Mouse (Mus musculus) heart, embryonic 10.5 days (tissue): ENCODE measurements around the gene Cst13. TPM values are rescaled to one million over a fixed set of nuclear protein-coding genes. Genes with fewer than 3 reads are reported as not detected.
"Not testable (repeated sequence)": the region's sequence is repeated elsewhere in the genome, so short reads cannot be mapped to it uniquely, and the experiment has no call there.

Source experiments
- DNase-seq: peaks from one replicate; pipeline ENCODE4 v3.0.0-alpha.2; 2017; ENCODE audit warnings: low spot score
- H3K27ac ChIP-seq: fragments of 300-500 bp; sonication (generic); 2 replicates; pipeline ENCODE4 v1.5.1; 2016; ENCODE audit warnings: mild to moderate bottlenecking
- H3K27me3 ChIP-seq: fragments of 300-500 bp; sonication (generic); 2 replicates; pipeline ENCODE4 v1.6.1; 2016; ENCODE audit warnings: mild to moderate bottlenecking; ENCODE audit not compliant: poor library complexity, insufficient read depth, severe bottlenecking
- H3K36me3 ChIP-seq: fragments of 300-500 bp; sonication (generic); 2 replicates; pipeline ENCODE4 v1.6.1; 2016; ENCODE audit warnings: mild to moderate bottlenecking, moderate library complexity
- H3K4me1 ChIP-seq: fragments of 300-500 bp; sonication (generic); 2 replicates; pipeline ENCODE4 v1.6.1; 2016; ENCODE audit warnings: mild to moderate bottlenecking
- H3K4me3 ChIP-seq: fragments of 300-500 bp; sonication (generic); 2 replicates; pipeline ENCODE4 v1.5.1; 2016; ENCODE audit warnings: mild to moderate bottlenecking, moderate library complexity
- H3K9me3 ChIP-seq: fragments of 300-500 bp; sonication (generic); 2 replicates; pipeline ENCODE4 v1.6.1; 2016; ENCODE audit warnings: mild to moderate bottlenecking, moderate library complexity
- WGBS: fragments of 180-500 bp; shearing (Covaris S2); methylation state at CpG from one replicate; pipeline ENCODE4 v1.1.7; 2016; 5-methylcytosine and 5-hydroxymethylcytosine counted together
- polyA plus RNA-seq: library from polyadenylated mRNA; unstranded; fragments of >200 nt; fragmentation: Nextera tagmentation; extraction: Ambion mirVana; gene quantifications from 2 replicates; pipeline ENCODE4 v1.2.1, GENCODE M21; 2016

The Cst13 gene
- not detected in 2 replicates for polyA plus RNA-seq

DNA sequence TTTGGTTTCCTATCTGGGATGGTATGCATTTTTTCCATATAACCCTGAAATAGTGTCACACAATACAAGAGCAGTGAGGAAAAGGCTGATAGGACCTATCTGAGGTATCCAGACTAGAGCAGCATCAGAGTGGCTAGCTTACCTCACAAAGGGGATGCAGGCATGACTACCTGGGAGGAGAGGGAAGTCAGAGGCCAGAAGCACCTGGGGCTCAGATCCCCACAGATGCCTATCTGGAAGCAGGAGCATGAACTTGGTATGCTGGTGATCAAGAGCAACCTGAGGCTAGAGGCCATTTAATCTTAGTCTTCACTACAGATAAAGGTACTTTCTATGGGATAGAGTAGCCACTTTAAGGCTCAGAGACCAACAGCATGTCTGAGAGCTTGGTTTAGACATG, at the start of gene Cst13:
Gene Cst13, plus strand, starts transcription at position 173 of the 400 bp plus-strand sequence.
- H3K9me3 ChIP-seq = no peaks in the 10 kb centered on the region
- H3K4me3 ChIP-seq = no peak within 1 kb of the TSS
- H3K27me3 ChIP-seq = no peaks in the 10 kb centered on the region
- H3K27ac ChIP-seq = no peak within 1 kb of the TSS
- no peak for DNase-seq
- H3K36me3 ChIP-seq = no peaks in the 10 kb centered on the region
- H3K4me1 ChIP-seq = no peaks in the 10 kb centered on the region

DNA sequence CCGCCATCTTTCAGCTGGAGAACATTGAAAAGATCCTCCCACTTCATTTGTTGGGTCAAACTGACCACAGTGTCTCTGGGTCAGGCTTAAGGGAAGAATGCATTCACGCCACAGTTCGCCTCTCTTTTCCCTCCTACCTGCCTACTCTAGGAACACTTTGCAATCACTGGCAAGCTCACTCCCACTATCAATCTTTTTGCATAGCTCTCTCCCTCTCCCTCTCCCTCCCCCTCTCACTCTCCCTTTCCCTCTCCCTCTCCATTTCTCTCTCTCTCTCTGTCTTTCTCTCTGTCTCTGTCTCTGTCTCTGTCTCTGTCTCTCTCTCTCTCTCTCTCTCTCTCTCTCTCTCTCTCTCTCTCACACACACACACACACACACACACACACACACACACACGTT, 48.5 kb upstream of the Cst13 start, which contains the start of gene Cst11:
Gene Cst11, minus strand, starts transcription at position 101 of the 400 bp plus-strand sequence.
- DNase-seq = peak; percentile 31
- H3K9me3 ChIP-seq, H3K27me3 ChIP-seq, H3K27ac ChIP-seq, H3K4me3 ChIP-seq, H3K36me3 ChIP-seq, H3K4me1 ChIP-seq: not testable (repeated sequence)
- 81% methylated on average over 4 of the region's 4 CpGs for WGBS

GRCm38 (mm10) chr2:148781709-148782108, 38.2 kb upstream of the Cst13 start, which contains the start of gene 8030411F24Rik:
8030411F24Rik (plus strand) TSS chr2:148782009.
- Histone ChIP-seq H3K36me3 (no peaks in the 10 kb centered on the region), H3K4me1 (no peaks in the 10 kb centered on the region), H3K9me3 (no peaks in the 10 kb centered on the region), H3K27ac (no peak within 1 kb of the TSS), H3K27me3 (no peaks in the 10 kb centered on the region), H3K4me3 (no peak within 1 kb of the TSS)
- WGBS = 4% methylated on average over 1 of the region's 1 CpGs
- no peak for DNase-seq

- DNase-seq = no peak
- no peak within 1 kb of the TSS for H3K27ac ChIP-seq
- H3K4me1 ChIP-seq = no peaks in the 10 kb centered on the region
- no peaks in the 10 kb centered on the region for H3K9me3 ChIP-seq
- WGBS = 88% methylated on average over 6 of the region's 6 CpGs
- H3K4me3 ChIP-seq = no peak within 1 kb of the TSS
- H3K27me3 ChIP-seq = no peaks in the 10 kb centered on the region
- no peaks in the 10 kb centered on the region for H3K36me3 ChIP-seq
These were observed 30.7 kb upstream of the Cst13 start, which contains the start of gene Cst12 for GRCm38 (mm10) chr2:148789142-148789541. Cst12 (plus strand) TSS chr2:148789361.

- 80% methylated on average over 1 of the region's 1 CpGs for WGBS
- H3K27me3 ChIP-seq = no peaks in the 10 kb centered on the region
These were observed 21.4 kb upstream of the Cst13 start, which contains the start of gene Cst8 for GRCm38 (mm10) chr2:148798485-148798884. Cst8 (plus strand) TSS chr2:148798785.

DNA sequence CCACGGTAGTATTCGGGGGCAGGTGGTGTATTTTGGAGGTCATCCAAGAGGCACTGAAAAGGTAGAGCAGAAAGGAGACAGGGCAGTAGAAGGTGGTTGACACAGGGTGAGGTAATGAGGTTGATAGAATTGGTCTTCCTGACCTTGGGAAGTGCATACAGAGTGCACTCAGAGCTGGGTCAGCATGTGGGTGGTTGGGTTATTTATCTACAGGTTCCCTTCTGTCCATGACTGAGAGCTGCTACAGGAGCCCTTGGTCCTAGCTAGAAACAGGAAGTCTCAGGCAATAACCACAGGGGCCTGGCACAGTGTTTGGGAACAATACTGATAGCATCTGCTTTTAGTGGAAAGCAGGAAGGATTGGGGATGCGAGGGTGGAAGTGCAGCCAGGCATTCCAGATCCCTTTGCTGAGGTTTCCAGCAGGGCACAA, 18.4 kb upstream of the Cst13 start:
- no peaks in the 10 kb centered on the region for H3K9me3 ChIP-seq
- no peak for DNase-seq
- H3K4me1 ChIP-seq = peaks cover 4% of the 10 kb centered on the region; the same call in 1 of the 2 replicates
- no peak overlapping the region for H3K4me3 ChIP-seq
- H3K27me3 ChIP-seq = no peaks in the 10 kb centered on the region
- 46% methylated on average over 3 of the region's 3 CpGs for WGBS
- H3K27ac ChIP-seq = no peak overlapping the region
- no peaks in the 10 kb centered on the region for H3K36me3 ChIP-seq

More at GRCm38 (mm10) chr2:148798485-148798884, 21.4 kb upstream of the Cst13 start, which contains the start of gene Cst8:
- no peak for DNase-seq
- peaks cover 4% of the 10 kb centered on the region; the same call in 1 of the 2 replicates for H3K4me1 ChIP-seq
- no peak within 1 kb of the TSS for H3K27ac ChIP-seq
- no peak within 1 kb of the TSS for H3K4me3 ChIP-seq
- no peaks in the 10 kb centered on the region for H3K36me3 ChIP-seq
- no peaks in the 10 kb centered on the region for H3K9me3 ChIP-seq

DNA sequence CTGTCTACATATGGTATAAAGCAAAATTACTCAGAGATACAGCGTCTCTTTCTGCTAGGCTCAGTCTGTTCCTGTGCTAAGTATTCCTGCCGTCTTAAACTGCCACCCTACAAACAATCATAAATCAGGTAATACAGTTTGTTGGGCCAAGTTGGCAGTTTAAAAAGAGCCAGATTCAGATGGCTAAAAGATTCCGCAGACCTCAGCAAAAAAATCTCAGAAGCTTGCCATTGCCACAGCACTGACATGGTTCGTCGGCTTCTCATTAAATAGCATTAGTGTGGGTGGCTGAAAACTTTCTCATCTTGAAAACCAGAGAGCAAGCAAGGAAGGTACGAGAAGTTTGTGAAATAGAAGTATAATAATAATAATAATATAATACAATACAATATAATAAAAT, 13.2 kb upstream of the Cst13 start:
- Histone ChIP-seq H3K27ac (no peak overlapping the region), H3K4me3 (no peak overlapping the region), H3K4me1 (no peaks in the 10 kb centered on the region), H3K27me3 (no peaks in the 10 kb centered on the region), H3K36me3 (no peaks in the 10 kb centered on the region), H3K9me3 (no peaks in the 10 kb centered on the region)
- WGBS = 77% methylated on average over 6 of the region's 6 CpGs
- DNase-seq = no peak

DNA sequence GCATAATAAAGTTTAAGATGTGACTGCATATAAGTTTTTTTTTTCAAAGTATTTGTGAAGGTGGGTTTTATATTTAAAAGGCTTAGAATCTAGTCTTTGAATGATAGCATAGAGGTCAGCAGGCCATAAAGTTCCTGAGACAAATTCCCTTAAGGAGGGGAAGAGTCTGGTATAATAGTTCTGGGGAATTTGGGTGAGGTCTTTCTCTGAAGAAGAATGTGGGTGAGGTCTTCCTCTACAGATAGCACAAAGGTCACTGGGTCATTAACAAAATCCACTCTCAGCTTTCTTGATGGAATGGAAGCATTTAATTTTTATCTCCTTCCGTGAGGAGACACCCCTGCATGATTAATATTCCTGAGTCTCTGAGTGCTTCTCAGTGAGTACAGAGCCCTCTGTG, 6.1 kb downstream of the Cst13 start:
- H3K4me3 ChIP-seq = no peak overlapping the region
- DNase-seq = no peak
- H3K36me3 ChIP-seq = no peaks in the 10 kb centered on the region
- 72% methylated on average over 1 of the region's 1 CpGs for WGBS
- no peaks in the 10 kb centered on the region for H3K9me3 ChIP-seq
- H3K4me1 ChIP-seq = no peaks in the 10 kb centered on the region
- no peak overlapping the region for H3K27ac ChIP-seq
- no peaks in the 10 kb centered on the region for H3K27me3 ChIP-seq

DNA sequence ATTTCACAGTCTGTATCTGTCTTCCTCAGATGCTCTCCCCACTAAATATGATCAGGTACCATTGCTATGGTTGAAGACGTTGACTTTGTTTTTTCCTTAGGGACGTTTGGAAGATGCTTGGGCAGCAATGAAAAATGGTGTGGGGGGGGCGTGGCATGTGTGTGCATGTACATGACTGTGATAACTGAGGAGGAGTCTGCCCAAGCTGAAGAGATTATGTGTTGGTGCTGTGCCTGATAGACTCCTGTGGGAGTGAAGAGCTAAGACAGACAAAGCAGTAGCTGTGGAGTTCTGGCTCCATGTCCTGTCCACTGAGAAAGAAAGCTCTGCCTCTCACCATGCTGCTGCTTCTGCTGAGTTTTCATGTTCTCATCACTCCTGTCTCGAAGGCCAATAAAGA, 15.0 kb downstream of the Cst13 start, which contains the start of gene Cst9:
Gene Cst9, plus strand, starts transcription at position 236 of the 400 bp plus-strand sequence.
- DNase-seq = no peak
- Histone ChIP-seq H3K27me3 (no peaks in the 10 kb centered on the region), H3K4me1 (no peaks in the 10 kb centered on the region), H3K9me3 (no peaks in the 10 kb centered on the region), H3K36me3 (no peaks in the 10 kb centered on the region), H3K4me3 (no peak within 1 kb of the TSS), H3K27ac (no peak within 1 kb of the TSS)
- WGBS = 65% methylated on average over 4 of the region's 4 CpGs

DNA sequence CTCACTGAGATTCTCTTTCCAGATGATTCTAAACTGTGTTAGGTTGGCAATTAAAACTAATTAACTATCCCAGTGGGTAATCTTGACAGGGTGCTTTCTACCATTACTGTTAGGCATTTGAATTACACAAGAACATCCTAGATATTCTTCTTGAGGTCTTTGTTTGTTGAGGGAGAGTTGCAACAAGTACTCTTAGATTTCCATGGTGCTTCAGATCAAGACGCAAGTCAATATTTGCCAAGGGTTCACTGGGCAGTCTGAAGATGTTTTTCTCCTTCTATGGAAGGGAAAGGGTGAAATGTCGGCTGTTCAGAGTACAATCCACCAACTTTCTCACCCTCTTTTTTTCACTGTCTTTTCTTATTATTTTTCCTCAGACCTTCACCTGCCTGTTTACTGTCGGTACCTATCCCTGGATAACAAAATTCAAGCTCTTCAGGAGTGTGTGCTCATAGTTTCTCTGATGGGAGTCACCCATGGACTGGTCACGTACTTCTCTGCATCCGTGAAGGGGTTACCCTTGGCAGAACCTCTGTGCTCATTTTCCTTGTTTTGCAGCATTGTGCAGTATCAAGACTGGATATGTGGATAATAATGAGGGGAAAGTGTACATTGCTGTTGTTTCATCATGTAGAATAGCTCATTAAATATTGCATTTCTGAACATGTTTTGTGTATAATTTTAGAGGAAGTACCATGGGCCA, 18.3 kb downstream of the Cst13 start:
- Histone ChIP-seq H3K27ac (no peak overlapping the region), H3K4me3 (no peak overlapping the region), H3K27me3 (no peaks in the 10 kb centered on the region), H3K36me3 (no peaks in the 10 kb centered on the region), H3K4me1 (no peaks in the 10 kb centered on the region), H3K9me3 (no peaks in the 10 kb centered on the region)
- DNase-seq = no peak
- WGBS = 83% methylated on average over 5 of the region's 5 CpGs

DNA sequence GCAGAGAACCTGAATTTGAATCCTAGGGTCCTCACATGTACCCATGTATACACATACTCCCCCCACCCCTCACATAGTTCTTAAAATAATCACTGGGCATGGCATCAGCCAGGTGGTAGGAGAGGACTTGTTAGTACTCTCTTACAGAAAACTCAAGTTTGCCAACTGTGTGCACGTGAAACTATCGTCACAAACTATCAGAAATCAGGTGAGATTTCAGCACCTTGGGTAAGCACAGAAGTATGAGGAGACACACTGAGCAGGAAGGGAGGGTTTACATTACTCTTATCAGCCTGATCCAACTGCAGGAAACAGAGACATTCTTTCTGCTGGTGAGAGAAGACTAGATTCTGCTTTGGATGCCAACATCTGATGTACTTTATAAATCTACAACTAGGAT, 19.3 kb downstream of the Cst13 start:
- H3K27me3 ChIP-seq = no peaks in the 10 kb centered on the region
- H3K4me1 ChIP-seq = no peaks in the 10 kb centered on the region
- H3K4me3 ChIP-seq = no peak overlapping the region
- WGBS = 52% methylated on average over 2 of the region's 2 CpGs
- no peaks in the 10 kb centered on the region for H3K9me3 ChIP-seq
- no peak for DNase-seq
- no peak overlapping the region for H3K27ac ChIP-seq
- no peaks in the 10 kb centered on the region for H3K36me3 ChIP-seq

DNA sequence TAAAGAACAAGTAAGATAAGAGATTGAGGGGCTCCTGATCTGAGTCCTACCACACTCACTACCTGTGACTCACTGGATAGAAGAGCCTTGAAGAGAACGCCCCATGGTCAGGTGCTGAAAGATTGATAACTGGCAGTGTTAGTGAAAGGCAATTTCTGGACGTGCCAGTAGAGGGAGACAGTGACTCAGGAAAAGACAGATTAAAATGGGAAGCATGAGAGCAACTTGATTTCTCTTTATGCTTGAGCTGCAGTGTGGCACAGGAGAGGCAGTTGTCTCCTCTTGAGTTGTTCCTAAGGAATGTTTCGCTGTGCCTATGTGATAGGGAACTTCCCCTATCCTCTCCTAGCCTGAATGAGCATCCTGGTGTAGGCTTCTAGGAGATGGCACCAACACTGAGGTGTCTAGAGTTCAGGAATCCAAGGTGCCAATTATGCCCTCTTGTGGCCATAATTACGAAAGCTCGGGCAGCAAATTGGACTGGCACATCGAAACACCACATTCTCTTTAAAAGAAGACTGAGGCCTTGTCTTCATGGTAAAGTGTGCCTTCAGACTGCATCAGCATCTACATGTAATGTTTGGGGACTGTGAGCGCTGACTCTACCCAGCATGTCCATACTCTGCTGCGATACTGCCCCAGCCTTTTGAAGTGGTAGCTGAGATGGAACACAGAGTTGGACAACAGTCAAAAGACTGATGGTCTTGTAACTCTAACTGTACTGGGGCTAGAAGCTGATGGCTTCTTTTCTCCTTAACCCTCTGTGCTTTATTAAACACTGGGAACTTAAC, 31.4 kb downstream of the Cst13 start:
- DNase-seq = peak; percentile 88
- Histone ChIP-seq H3K4me3 (no peak overlapping the region; the same call in 1 of the 2 replicates), H3K36me3 (no peaks in the 10 kb centered on the region), H3K27me3 (no peaks in the 10 kb centered on the region), H3K4me1 (no peaks in the 10 kb centered on the region), H3K27ac (no peak overlapping the region), H3K9me3 (no peaks in the 10 kb centered on the region)
- WGBS = 43% methylated on average over 8 of the region's 8 CpGs
